Mouse (Mus musculus) MEL (cell line): Measurements from ENCODE around the gene Gm9945. TPM values are rescaled to one million over a fixed set of nuclear protein-coding genes. Genes with fewer than 3 reads are reported as not detected.

ENCODE experiments used
- DNase-seq: peaks from one replicate; pipeline ENCODE4 v3.0.0; 2011; ENCODE audit warnings: low read depth, low spot score
- H3K27ac ChIP-seq: 2 replicates; pipeline ENCODE4 v1.5.1; 2012; ENCODE audit warnings: low read depth, mild to moderate bottlenecking, control low read depth, low read length, moderate library complexity; ENCODE audit not compliant: control insufficient read depth
- H3K27me3 ChIP-seq, 2 experiments: fragments of 150-350 bp in 1 of 2; sonication (generic) in 1 of 2; 2 replicates each; pipeline ENCODE4 v1.6.1; 2012; ENCODE audit warnings: low read length in 2 of 2, mild to moderate bottlenecking in 2 of 2, improper control_type of control experiment in 1 of 2, moderate library complexity in 1 of 2; ENCODE audit not compliant: insufficient read depth in 2 of 2, control insufficient read depth in 1 of 2
- H3K36me3 ChIP-seq, 2 experiments: 2 replicates each; pipeline ENCODE4 v1.6.1; 2012 to 2014; ENCODE audit warnings: low read length in 2 of 2, improper control_type of control experiment in 1 of 2, inconsistent platforms in 1 of 2, mild to moderate bottlenecking in 1 of 2; ENCODE audit not compliant: insufficient read depth in 2 of 2, control insufficient read depth in 1 of 2
- H3K4me1 ChIP-seq, 2 experiments: fragments of 150-350 bp in 1 of 2; sonication (generic) in 1 of 2; 2 replicates each; pipeline ENCODE4 v1.6.1; 2012; ENCODE audit warnings: low read length in 2 of 2, improper control_type of control experiment in 1 of 2, mild to moderate bottlenecking in 1 of 2; ENCODE audit not compliant: insufficient read depth in 2 of 2, control insufficient read depth in 1 of 2
- H3K4me3 ChIP-seq, 2 experiments: fragments of 150-350 bp in 1 of 2; sonication (generic) in 1 of 2; 2 replicates each; pipeline ENCODE4 v1.5.1; 2012; ENCODE audit warnings: low read depth in 2 of 2, low read length in 2 of 2, mild to moderate bottlenecking in 2 of 2, moderate library complexity in 2 of 2, control low read depth in 1 of 2, improper control_type of control experiment in 1 of 2; ENCODE audit not compliant: control insufficient read depth in 1 of 2, insufficient read depth in 1 of 2
- H3K79me2 ChIP-seq: 2 replicates; pipeline ENCODE4 v1.6.1; 2012; ENCODE audit warnings: mild to moderate bottlenecking, low read length, moderate library complexity; ENCODE audit not compliant: control insufficient read depth, poor library complexity, insufficient read depth
- H3K9ac ChIP-seq: 2 replicates; pipeline ENCODE4 v1.6.1; 2012; ENCODE audit warnings: low read depth, mild to moderate bottlenecking, control low read depth, low read length, moderate library complexity; ENCODE audit not compliant: control insufficient read depth, poor library complexity, severe bottlenecking
- H3K9me3 ChIP-seq: fragments of 150-350 bp; sonication (generic); replicated peaks from 2 replicates; pipeline ENCODE4 v1.6.1; 2012; ENCODE audit warnings: mild to moderate bottlenecking, low read length, improper control_type of control experiment, moderate library complexity; ENCODE audit not compliant: insufficient read depth
- BHLHE40 ChIP-seq: IDR thresholded peaks from 2 replicates; pipeline ENCODE4 v1.6.1; 2012; ENCODE audit warnings: low read depth, mild to moderate bottlenecking, inconsistent platforms, low read length, improper control_type of control experiment, borderline replicate concordance
- CHD1 ChIP-seq: IDR thresholded peaks from 2 replicates; pipeline ENCODE4 v1.6.1; 2012; ENCODE audit warnings: low read depth, mild to moderate bottlenecking, inconsistent platforms, low read length, improper control_type of control experiment
- CHD2 ChIP-seq: IDR thresholded peaks from 2 replicates; pipeline ENCODE4 v1.6.1; 2011; ENCODE audit warnings: low read length, improper control_type of control experiment
- CTCF ChIP-seq, 3 experiments: IDR thresholded peaks in 2 of 3; conservative IDR thresholded peaks in 1 of 3; 2 replicates each; pipeline ENCODE4 v1.5.1; 2011 to 2012; ENCODE audit warnings: low read length in 3 of 3, low read depth in 2 of 3, mild to moderate bottlenecking in 2 of 3, improper control_type of control experiment in 1 of 3, inconsistent platforms in 1 of 3, mixed read lengths in 1 of 3, moderate library complexity in 1 of 3; ENCODE audit not compliant: control insufficient read depth in 1 of 3, insufficient read depth in 1 of 3, poor library complexity in 1 of 3, severe bottlenecking in 1 of 3
- E2F4 ChIP-seq: IDR thresholded peaks from 2 replicates; pipeline ENCODE4 v1.6.1; 2011; ENCODE audit warnings: low read depth, low read length, improper control_type of control experiment, borderline replicate concordance
- EP300 ChIP-seq, 2 experiments: IDR thresholded peaks; 2 replicates each; pipeline ENCODE4 v1.6.1; 2011; ENCODE audit warnings: improper control_type of control experiment in 2 of 2, low read length in 2 of 2, low read depth in 1 of 2, mild to moderate bottlenecking in 1 of 2
- ETS1 ChIP-seq: IDR thresholded peaks from 2 replicates; pipeline ENCODE4 v1.6.1; 2012; ENCODE audit warnings: low read depth, mild to moderate bottlenecking, inconsistent platforms, low read length, improper control_type of control experiment, moderate library complexity
- GABPA ChIP-seq: IDR thresholded peaks from 2 replicates; pipeline ENCODE4 v1.6.1; 2012; ENCODE audit warnings: low read depth, mild to moderate bottlenecking, inconsistent platforms, low read length, improper control_type of control experiment, moderate library complexity
- GATA1 ChIP-seq: IDR thresholded peaks from 2 replicates; pipeline ENCODE4 v1.6.1; 2011; ENCODE audit warnings: low read depth, low read length, improper control_type of control experiment
- HCFC1 ChIP-seq: IDR thresholded peaks from 2 replicates; pipeline ENCODE4 v1.6.1; 2012; ENCODE audit warnings: low read depth, mild to moderate bottlenecking, inconsistent platforms, low read length, improper control_type of control experiment, moderate library complexity
- JUND ChIP-seq: IDR thresholded peaks from 2 replicates; pipeline ENCODE4 v1.6.1; 2011; ENCODE audit warnings: low read depth, mild to moderate bottlenecking, improper control_type of control experiment, low read length
- KAT2A ChIP-seq: conservative IDR thresholded peaks from 2 replicates; pipeline ENCODE4 v1.6.1; 2012; ENCODE audit warnings: low read depth, low read length, improper control_type of control experiment, inconsistent platforms
- MAFK ChIP-seq: IDR thresholded peaks from 2 replicates; pipeline ENCODE4 v1.6.1; 2011; ENCODE audit warnings: low read depth, mild to moderate bottlenecking, low read length, improper control_type of control experiment, borderline replicate concordance
- MAX ChIP-seq: IDR thresholded peaks from 2 replicates; pipeline ENCODE4 v1.6.1; 2011; ENCODE audit warnings: low read length, improper control_type of control experiment
- MEF2A ChIP-seq: IDR thresholded peaks from 2 replicates; pipeline ENCODE4 v1.6.1; 2014; ENCODE audit warnings: low read depth, mild to moderate bottlenecking, inconsistent platforms, low read length, improper control_type of control experiment; ENCODE audit not compliant: poor library complexity, insufficient replicate concordance, severe bottlenecking; ENCODE audit errors: extremely low read depth
- MXI1 ChIP-seq: IDR thresholded peaks from 2 replicates; pipeline ENCODE4 v1.6.1; 2011; ENCODE audit warnings: mild to moderate bottlenecking, low read depth, low read length, improper control_type of control experiment
- MYB ChIP-seq: IDR thresholded peaks from 2 replicates; pipeline ENCODE4 v1.6.1; 2011; ENCODE audit warnings: mild to moderate bottlenecking, low read depth, low read length, improper control_type of control experiment
- MYC ChIP-seq: IDR thresholded peaks from 2 replicates; pipeline ENCODE4 v1.6.1; 2011; ENCODE audit warnings: low read depth, mild to moderate bottlenecking, low read length, improper control_type of control experiment, moderate library complexity
- NELFE ChIP-seq: IDR thresholded peaks from 2 replicates; pipeline ENCODE4 v1.6.1; 2011; ENCODE audit warnings: low read depth, low read length, improper control_type of control experiment
- NRF1 ChIP-seq: IDR thresholded peaks from 2 replicates; pipeline ENCODE4 v1.6.1; 2014; ENCODE audit warnings: low read depth, mild to moderate bottlenecking, inconsistent platforms, low read length, improper control_type of control experiment, moderate library complexity; ENCODE audit not compliant: poor library complexity, insufficient read depth, severe bottlenecking
- POLR2A ChIP-seq, 2 experiments: IDR thresholded peaks; 2 replicates each; pipeline ENCODE4 v1.6.1; 2011 to 2012; ENCODE audit warnings: low read length in 2 of 2, mild to moderate bottlenecking in 2 of 2, control low read depth in 1 of 2, improper control_type of control experiment in 1 of 2, low read depth in 1 of 2, moderate library complexity in 1 of 2; ENCODE audit not compliant: control insufficient read depth in 1 of 2, insufficient read depth in 1 of 2, poor library complexity in 1 of 2
- POLR2AphosphoS2 ChIP-seq: IDR thresholded peaks from 2 replicates; pipeline ENCODE4 v1.6.1; 2011; ENCODE audit warnings: low read length, improper control_type of control experiment
- RAD21 ChIP-seq: IDR thresholded peaks from 2 replicates; pipeline ENCODE4 v1.6.1; 2011; ENCODE audit warnings: mild to moderate bottlenecking, low read depth, low read length, improper control_type of control experiment
- RCOR1 ChIP-seq: IDR thresholded peaks from 2 replicates; pipeline ENCODE4 v1.6.1; 2012; ENCODE audit warnings: low read depth, mild to moderate bottlenecking, inconsistent platforms, low read length, improper control_type of control experiment
- SIN3A ChIP-seq: IDR thresholded peaks from 2 replicates; pipeline ENCODE4 v1.6.1; 2012; ENCODE audit warnings: low read length, improper control_type of control experiment, inconsistent platforms
- SMC3 ChIP-seq: IDR thresholded peaks from 2 replicates; pipeline ENCODE4 v1.6.1; 2011; ENCODE audit warnings: low read depth, low read length, improper control_type of control experiment
- TAL1 ChIP-seq: IDR thresholded peaks from 2 replicates; pipeline ENCODE4 v1.6.1; 2012; ENCODE audit warnings: mild to moderate bottlenecking, inconsistent platforms, low read length, moderate library complexity, mixed read lengths
- TBP ChIP-seq: IDR thresholded peaks from 2 replicates; pipeline ENCODE4 v1.8.0; 2011; ENCODE audit warnings: low read depth, low read length, improper control_type of control experiment
- TCF12 ChIP-seq: IDR thresholded peaks from 2 replicates; pipeline ENCODE4 v1.6.1; 2014; ENCODE audit warnings: low read depth, mild to moderate bottlenecking, inconsistent platforms, low read length, improper control_type of control experiment, moderate library complexity
- UBTF ChIP-seq: IDR thresholded peaks from 2 replicates; pipeline ENCODE4 v1.6.1; 2012; ENCODE audit warnings: low read depth, mild to moderate bottlenecking, inconsistent platforms, low read length, improper control_type of control experiment, moderate library complexity, borderline replicate concordance; ENCODE audit not compliant: insufficient read depth
- USF1 ChIP-seq: IDR thresholded peaks from 2 replicates; pipeline ENCODE4 v1.6.1; 2014; ENCODE audit warnings: low read depth, mild to moderate bottlenecking, inconsistent platforms, low read length, improper control_type of control experiment, moderate library complexity
- USF2 ChIP-seq, 2 experiments: IDR thresholded peaks; 2 replicates each; pipeline ENCODE4 v1.6.1; 2011 to 2012; ENCODE audit warnings: improper control_type of control experiment in 2 of 2, low read length in 2 of 2, borderline replicate concordance in 1 of 2, inconsistent platforms in 1 of 2, low read depth in 1 of 2, mild to moderate bottlenecking in 1 of 2; ENCODE audit not compliant: insufficient read depth in 1 of 2
- ZC3H11A ChIP-seq: IDR thresholded peaks from 2 replicates; pipeline ENCODE4 v1.6.1; 2012; ENCODE audit warnings: low read depth, mild to moderate bottlenecking, inconsistent platforms, low read length, improper control_type of control experiment
- ZKSCAN1 ChIP-seq: IDR thresholded peaks from 2 replicates; pipeline ENCODE4 v1.6.1; 2012; ENCODE audit warnings: low read depth, mild to moderate bottlenecking, inconsistent platforms, low read length, improper control_type of control experiment, moderate library complexity
- ZMIZ1 ChIP-seq: IDR thresholded peaks from 2 replicates; pipeline ENCODE4 v1.6.1; 2012; ENCODE audit warnings: low read depth, mild to moderate bottlenecking, inconsistent platforms, low read length, improper control_type of control experiment, moderate library complexity
- ZNF384 ChIP-seq: IDR thresholded peaks from 2 replicates; pipeline ENCODE4 v1.6.1; 2012; ENCODE audit warnings: low read depth, mild to moderate bottlenecking, inconsistent platforms, low read length, improper control_type of control experiment
- polyA plus RNA-seq, 2 experiments: library from polyadenylated mRNA; stranded (reverse) in 1 of 2; unstranded in 1 of 2; fragments of >175 nt in 1 of 2; fragments of >200 nt in 1 of 2; gene quantifications; 2 replicates each; pipeline versions ENCODE4 v1.2.1 to v1.2.4; 2012; ENCODE audit warnings: low replicate concordance in 2 of 2, low read depth in 1 of 2; ENCODE audit not compliant: insufficient read length in 2 of 2, insufficient read depth in 1 of 2, missing spikeins in 1 of 2
- total RNA-seq: library from RNA; depleted of rRNA; stranded (reverse); fragments of 300-350 nt; gene quantifications from 2 replicates; pipeline ENCODE4 v1.2.3, GENCODE M21; 2012

The Gm9945 gene
- total and polyA plus RNA-seq, 3 experiments: not detected

- H3K9me3 ChIP-seq: no peaks in the 10 kb centered on the region
- H3K79me2 ChIP-seq: no peaks in the 10 kb centered on the region
- H3K36me3 ChIP-seq: peaks cover 0 to 9% of the 10 kb centered on the region in 2 experiments; a peak in 2 of 4 replicates
- no peak overlapping the region for H3K9ac ChIP-seq
- no peaks in the 10 kb centered on the region for H3K27me3 ChIP-seq
- H3K4me1 ChIP-seq: peaks cover 5 to 6% of the 10 kb centered on the region in 2 experiments; a peak in 2 of 4 replicates
- H3K27ac ChIP-seq: no peak overlapping the region
- H3K4me3 ChIP-seq: no peak overlapping the region
- peak; percentile 56 for DNase-seq
- TF ChIP-seq ZNF384 (no peak), MYC (peak; percentile 60; the same call in 1 of the 2 replicates), MAFK (no peak), GATA1 (no peak), SIN3A (peak; percentile 51; the same call in 1 of the 2 replicates), MAX (0 out of 2 replicates have a peak, but pooled peaks have one; percentile 23), USF1 (no peak), ZKSCAN1 (no peak), E2F4 (no peak), POLR2AphosphoS2 (no peak), ZMIZ1 (no peak), TAL1 (no peak), RCOR1 (no peak), ETS1 (no peak), NRF1 (no peak), TBP (no peak), TCF12 (no peak), CHD1 (no peak), MEF2A (no peak), NELFE (no peak), EP300 (IDR thresholded peaks at IDR 0.05; ENCODE audit: low read depth in 1 of 2, low read length in 2 of 2) (no peak), RAD21 (peak; percentile 56), JUND (no peak), UBTF (no peak), USF2 (IDR thresholded peaks at IDR 0.05; ENCODE audit: borderline replicate concordance in 1 of 2, insufficient read depth in 1 of 2, low read depth in 1 of 2, low read length in 2 of 2) (no peak), KAT2A (no peak), ZC3H11A (peak; percentile 72), BHLHE40 (peak; percentile 86), HCFC1 (no peak), POLR2A (IDR thresholded peaks at IDR 0.05; ENCODE audit: control insufficient read depth in 1 of 2, insufficient read depth in 1 of 2, low read depth in 1 of 2, low read length in 2 of 2, poor library complexity in 1 of 2) (no peak), MYB (no peak), CTCF (IDR thresholded peaks at IDR 0.05 in 2 of 3, conservative IDR thresholded peaks at IDR 0.05 in 1 of 3; ENCODE audit: control insufficient read depth in 1 of 3, insufficient read depth in 1 of 3, low read depth in 2 of 3, low read length in 3 of 3, poor library complexity in 1 of 3, severe bottlenecking in 1 of 3) (peak; percentile 20 to 58 (median 46); a peak in 5 of 6 replicates), CHD2 (peak; percentile 86), GABPA (no peak), SMC3 (peak; percentile 63), MXI1 (0 out of 2 replicates have a peak, but pooled peaks have one; percentile 46)
Observed at GRCm38 (mm10) chr11:53502039-53502765, 22.2 kb downstream of the Gm9945 start.
